Mouse (Mus musculus) T-helper 1 cell (primary cell): ENCODE results near the gene Msgn1.

Experiments
- in situ Hi-C: fragments of 300-600 bp; cut with MboI, MseI; formaldehyde crosslinking; loops from one replicate; pipeline ENCODE4 v1.15.1; 2025; ENCODE audit warnings: high pct_unique_total_duplicates

Gene Msgn1

GRCm38 (mm10) chr12:11208872-11209271, at the start of gene Msgn1:
TSS of gene Msgn1 (minus strand) at chr12:11208972.
- in situ Hi-C loops, result no loop called here

DNA sequence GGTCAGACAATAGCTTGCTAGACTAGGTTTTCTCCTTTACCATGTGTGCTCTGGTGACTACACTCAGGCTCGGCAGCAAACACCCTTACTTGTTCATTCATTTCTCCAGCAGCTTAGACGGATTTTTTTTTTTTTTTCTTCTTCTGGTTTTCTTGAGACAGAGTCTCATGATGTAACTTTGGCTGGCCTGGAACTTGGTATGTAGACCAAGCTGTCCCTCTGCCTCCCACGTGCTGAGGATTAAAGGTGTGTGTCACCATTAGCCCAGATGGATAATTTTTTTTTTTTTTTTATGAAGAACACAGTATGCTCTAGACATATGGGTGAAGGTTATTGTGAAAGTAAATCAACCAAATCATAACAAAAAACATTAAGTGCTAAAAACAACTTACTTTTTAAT, 41.5 kb upstream of the Msgn1 start:
- in situ Hi-C loops, result no loop called here

GRCm38 (mm10) chr12:11247460-11247859, 38.7 kb upstream of the Msgn1 start:
- in situ Hi-C loops, result no loop called here

DNA sequence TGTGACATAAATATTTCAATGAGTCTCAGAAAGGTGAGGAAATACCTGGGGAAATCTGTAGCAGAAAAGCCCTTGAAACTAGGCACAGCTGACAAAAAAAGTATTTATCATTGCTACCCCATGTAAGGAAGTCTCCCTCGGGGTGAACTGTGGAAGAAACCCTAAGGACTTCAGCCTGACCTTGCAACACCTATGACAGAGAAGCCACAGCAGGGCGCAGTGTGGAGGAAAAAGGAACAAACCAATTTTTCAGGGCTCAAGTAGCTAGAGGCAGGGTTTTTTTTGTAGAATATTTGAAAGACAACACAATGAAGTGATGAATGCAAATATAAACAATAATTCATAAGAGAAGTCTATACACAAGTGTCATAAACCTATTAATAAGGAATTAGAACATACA, 27.2 kb upstream of the Msgn1 start:
- in situ Hi-C loops, result no loop called here

DNA sequence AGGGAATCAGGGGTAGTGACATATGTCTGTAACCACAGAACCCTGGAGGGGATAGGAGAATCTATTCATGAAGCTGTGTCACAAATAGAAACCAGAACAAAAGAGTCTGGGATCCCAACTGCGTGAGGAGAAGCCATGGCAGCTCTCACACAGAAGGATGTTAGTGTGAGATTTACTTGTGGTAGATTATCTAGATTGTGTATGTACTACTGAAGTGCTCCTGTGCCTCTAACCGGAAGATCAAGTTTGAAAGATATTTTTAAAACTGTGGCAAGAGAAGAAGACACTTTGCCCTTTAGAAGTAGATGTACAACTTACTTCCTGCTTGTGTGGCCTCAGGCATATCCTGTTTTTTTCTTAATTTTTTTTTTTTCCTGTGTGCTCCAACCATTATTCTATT, 21.5 kb upstream of the Msgn1 start:
- in situ Hi-C loops, result no loop called here

GRCm38 (mm10) chr12:11226529-11227268, 17.9 kb upstream of the Msgn1 start:
- in situ Hi-C loops, result no loop called here

GRCm38 (mm10) chr12:11226123-11226522, 17.4 kb upstream of the Msgn1 start:
- in situ Hi-C loops, result no loop called here

DNA sequence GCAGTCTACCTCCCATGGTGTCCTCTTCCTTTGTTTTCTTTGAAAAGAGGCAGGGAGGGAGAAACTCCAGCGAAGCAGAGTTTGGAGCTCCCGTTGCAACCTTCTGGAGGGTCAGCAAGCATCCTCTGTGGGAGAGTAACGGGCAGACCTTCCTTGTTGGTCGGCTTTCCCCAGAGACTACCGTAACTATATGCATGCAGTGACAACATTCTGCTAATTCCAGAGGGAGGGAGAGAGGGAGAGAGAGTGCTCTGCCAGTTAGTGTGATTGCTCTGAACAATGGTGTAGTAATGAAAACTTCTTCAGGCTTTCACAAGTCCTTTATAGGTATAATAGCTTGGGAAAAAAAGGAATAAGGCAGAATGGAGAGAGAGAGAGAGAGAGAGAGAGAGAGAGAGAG, 15.9 kb upstream of the Msgn1 start:
- in situ Hi-C loops, result no loop called here

GRCm38 (mm10) chr12:11223090-11223489, 14.3 kb upstream of the Msgn1 start:
- in situ Hi-C loops, result no loop called here

- in situ Hi-C loops, result no loop called here
These were observed 13.8 kb upstream of the Msgn1 start for GRCm38 (mm10) chr12:11222566-11222965.

GRCm38 (mm10) chr12:11221524-11222330, 13.0 kb upstream of the Msgn1 start:
- in situ Hi-C loops, result no loop called here

DNA sequence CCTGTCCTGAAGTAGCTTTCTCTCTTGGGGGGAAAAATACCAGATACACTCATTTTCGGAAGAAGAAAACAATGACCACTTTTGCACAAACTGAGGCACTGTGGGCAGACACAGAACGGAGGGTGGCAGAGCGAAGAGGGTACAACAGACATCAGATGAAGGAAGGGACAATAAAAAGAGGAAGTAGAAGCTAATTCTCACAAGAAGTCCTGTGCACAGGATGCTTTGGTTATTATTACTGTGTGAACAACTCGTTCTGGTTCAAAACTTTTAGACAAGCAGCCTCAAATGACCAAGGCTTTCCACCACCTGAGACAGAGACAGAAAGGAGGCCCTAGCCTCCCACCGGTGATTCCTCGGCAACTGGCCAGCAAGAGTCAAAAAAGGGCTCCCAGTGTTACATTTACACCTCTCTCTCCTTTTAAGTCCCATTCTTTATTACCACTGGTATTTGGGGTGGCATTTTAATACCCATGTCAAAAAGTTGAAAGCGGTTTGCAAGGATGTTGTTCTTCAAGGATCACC, 9.0 kb upstream of the Msgn1 start:
- in situ Hi-C loops, result no loop called here

DNA sequence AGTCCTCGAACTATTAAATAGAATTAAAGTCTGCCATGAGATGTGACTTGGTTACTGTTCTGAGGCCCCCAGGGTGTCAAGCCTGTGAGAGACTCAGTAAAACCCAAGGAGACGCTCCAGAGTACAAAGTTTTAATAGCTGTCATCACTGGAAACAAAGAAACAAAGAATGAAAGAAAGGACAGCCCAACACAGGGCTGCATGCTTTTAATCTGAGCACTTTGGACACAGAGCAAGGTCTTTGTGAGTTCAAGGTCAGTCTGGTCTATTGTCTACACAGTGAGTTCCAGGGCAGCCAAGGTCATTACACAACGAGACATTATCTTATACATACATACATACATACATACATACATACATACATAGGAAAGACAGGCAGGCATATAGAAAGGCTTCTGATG, 7.7 kb upstream of the Msgn1 start:
- in situ Hi-C loops, result no loop called here

DNA sequence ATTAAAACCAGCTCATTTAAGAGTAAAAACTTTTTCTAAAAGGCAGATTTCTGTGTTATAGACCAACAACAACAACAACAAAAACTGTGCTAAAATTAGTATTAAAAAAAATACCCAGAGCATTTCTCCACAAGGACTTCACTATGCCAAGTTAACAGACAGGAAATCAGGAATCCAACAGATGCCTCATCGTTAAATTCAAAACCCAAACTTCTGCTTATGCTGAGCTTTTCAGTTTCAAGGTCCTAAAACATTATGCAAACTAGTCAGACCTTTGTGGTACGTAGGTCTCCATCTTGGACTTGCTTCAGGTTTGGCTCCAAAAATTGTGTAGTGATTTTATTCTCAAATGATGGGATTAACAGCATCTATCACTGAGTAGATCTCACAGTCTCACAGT, 6.8 kb upstream of the Msgn1 start:
- in situ Hi-C loops, result no loop called here

DNA sequence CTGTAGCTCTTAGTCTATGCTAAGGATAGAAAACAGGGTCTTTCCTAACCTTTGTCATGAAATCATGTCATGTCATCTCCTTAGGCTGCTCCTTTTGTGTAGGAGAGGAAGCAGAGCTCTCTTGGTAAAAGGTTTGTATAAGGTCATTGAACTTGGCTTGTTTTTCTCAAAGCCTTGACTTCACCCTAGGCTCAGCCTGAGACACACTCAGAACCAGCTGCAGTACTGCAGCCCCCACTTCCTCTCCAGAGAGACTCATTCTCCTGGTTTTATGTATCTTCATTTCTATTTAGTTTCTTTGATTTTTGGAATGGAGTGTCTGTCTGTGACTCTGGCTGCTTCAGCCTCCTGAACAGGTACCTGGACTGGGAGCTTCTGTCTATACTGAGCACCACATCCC, 6.0 kb upstream of the Msgn1 start:
- in situ Hi-C loops, result no loop called here

- in situ Hi-C loops, result no loop called here
These were observed 4.1 kb upstream of the Msgn1 start for GRCm38 (mm10) chr12:11212881-11213280.

DNA sequence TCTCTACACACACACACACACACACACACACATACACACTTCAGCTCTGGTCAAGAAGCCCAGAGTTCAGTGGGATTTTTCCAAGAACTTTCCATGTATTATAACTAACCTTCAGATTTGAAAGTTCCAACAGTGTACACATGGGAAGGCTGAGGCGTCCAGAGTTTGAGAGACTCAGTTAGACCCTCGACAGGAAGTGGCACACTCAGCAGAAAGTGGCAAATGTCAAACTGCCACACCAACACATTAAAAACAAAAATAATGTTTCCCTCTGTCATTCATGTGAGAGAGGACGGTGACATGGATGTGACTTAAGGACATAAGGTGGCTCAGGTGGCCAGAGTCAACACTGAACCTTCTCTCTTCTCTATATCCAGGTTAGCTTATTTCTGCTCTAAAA, 1.6 kb upstream of the Msgn1 start:
- in situ Hi-C loops, result no loop called here

- in situ Hi-C loops, result no loop called here
These were observed 864 bp upstream of the Msgn1 start for GRCm38 (mm10) chr12:11209636-11210035.

- in situ Hi-C loops, result no loop called here
These were observed 2.5 kb downstream of the Msgn1 start for GRCm38 (mm10) chr12:11206321-11206720.

DNA sequence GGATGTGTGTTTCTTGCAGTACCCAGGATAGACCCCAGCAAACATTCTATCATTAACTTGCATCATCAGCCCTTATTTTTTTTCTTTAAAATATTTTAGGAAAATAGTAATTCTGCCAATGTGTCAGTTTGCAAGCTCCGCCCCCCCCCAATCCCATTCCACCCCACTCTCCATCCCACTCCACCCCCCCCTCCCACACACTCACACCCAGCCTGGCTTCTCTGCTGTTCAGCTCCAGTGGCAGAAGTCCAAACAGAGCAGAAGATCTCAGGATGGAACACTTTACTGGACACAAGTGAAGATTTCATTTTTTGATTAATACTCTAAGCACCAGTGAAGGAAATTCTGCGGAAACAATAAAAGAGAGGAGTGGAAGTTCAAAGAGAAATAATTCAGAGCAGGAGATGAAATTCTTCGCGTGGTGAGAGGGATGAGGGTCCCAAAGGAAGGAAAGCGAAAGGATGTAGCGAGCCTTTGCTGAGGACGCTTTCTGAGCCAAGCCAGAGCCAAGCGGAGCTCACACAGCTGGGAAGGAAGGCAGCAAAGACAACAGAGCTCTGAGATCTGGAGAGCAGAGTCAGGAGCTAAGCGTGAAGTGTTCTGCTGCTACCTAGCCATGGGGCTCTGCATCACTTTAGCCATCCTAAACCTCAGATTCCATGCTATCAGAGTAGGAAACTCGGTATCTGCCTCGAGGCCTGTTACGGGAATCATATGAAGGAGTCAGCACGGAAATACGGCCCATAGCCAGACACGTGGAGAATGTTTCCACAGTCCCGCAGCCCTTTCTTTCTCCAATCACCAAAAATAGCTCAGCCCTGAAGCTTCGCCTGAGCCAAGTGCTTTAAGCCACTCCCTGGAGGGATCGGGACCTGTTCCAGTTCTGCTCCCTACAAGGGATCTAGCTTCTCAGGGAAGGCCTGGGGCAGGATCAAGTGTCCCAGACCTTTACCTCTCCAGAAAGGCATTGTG, 4.8 kb downstream of the Msgn1 start:
- in situ Hi-C loops, result no loop called here

DNA sequence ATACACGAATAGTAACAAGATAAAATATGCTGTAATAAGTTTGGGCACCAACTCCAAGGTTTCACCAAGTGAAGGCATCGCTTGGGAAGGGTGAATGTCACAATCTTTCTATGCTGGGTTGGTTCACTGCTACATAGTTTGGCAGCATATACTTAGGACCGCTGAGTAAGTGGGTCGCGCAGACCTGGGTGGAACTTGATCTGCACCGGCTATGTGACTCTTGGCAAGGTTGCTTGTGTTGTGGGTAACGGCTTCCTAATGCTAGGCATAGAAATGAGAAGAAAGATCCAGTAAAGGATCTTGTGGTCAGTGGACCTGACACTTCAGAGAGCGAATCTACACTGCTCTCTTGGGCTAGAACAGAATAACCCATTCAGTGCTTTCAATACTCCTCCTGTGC, 6.3 kb downstream of the Msgn1 start:
- in situ Hi-C loops, result no loop called here

DNA sequence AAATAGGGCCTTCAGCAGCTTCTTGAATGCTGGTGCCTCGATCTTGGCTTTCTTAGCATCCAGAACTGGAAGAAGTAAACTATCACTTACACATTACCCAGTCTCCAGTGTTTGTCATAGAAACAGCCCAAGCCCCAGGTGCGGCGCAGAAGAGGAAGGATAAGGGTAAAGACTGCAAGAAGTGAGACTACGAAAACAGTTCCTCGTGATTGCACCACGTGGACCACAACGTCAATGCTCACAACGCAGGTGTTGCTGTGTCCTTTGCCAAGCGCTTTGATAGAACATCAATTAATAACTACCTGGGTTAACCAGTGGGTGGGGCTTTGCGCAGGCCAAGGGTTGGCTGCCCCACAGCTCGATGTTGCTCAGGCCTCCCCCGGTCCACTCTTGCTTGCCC, 8.1 kb downstream of the Msgn1 start:
- in situ Hi-C loops, result no loop called here
